Mouse (Mus musculus): Measurements from ENCODE around the gene Gstt1.

Gene Gstt1

DNA sequence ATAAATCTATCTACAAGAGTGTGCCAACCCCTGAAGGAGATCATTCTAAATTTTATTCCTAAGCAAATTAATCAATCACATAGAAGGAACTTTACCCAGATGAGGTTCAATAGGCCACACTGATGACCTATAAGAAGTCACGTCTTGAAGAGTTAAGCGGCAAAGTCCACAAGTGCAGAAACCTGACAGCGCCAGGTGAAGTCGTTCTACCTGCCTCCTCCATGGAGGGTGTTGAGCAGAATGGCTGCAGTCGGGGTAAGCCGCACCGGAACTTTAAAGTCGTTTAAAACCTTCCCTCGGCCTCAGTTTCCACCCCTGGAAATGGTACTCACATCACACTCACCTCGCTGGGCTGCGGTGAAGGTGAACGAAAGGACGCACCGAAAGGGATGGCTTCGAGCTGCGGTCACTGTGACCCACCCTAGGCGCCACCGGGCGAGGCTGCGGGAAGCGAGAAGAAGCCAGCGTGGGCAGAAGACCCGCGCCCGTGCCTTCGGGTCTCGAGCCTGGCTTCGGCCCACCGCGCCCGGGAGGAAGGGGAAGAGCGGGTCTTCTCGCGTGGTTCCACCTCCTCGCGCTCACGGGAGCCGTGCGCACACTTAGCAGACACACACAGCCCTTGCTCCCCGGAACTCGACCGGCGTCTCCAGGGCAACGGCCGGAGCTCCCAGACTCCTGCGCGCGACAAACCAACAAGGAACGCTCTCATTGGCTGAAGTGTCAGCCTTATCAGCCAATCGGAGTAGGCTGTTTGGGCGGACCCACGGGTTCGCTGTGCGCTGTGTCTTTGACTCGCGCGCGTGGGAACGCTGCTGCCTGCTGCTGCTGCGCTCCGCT, 34.5 kb downstream of the Gstt1 start, which contains the start of gene Cabin1:
Gene Cabin1, minus strand, starts transcription at position 660 of the 837 bp plus-strand sequence.
- peak; percentile 97 for DNase-seq

DNA sequence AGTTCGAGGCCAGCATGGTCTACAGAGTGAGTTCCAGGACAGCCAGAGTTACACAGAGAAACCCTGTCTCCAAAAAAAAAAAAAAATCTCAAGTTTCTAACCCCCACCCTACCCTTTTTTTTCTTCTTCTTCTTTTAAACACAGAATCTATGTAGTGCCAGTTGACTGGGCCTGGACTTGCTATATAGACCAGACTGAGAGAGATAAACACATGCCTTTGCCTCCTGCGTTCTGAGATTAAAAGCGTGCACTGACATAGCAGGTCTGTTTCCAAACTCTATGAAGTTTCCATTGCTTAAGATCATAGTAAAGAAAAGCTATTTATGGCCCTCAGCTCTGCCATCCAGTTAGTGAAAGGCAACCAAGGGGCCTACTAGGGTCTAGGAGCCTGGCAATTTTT, 36.0 kb downstream of the Gstt1 start:
- DNase-seq = no peak

DNA sequence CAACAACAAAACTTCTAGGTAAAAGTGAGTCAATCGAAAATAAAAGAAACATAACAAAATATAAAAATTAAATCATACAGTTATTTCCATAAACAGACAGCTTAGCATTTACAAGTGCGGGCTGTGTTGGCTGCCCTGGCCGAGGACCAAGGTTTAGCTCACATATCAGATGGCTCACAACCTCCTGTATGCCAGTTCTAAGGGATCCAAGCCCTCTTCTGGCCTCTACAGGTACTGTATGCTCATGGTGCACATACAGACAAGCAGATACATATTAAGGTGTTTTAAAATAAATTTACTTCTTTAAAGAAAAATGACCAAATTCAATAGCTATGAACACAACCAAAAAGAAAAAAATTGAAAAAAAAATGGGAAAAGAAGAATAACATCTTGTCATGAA, 38.1 kb downstream of the Gstt1 start:
- DNase-seq = no peak

DNA sequence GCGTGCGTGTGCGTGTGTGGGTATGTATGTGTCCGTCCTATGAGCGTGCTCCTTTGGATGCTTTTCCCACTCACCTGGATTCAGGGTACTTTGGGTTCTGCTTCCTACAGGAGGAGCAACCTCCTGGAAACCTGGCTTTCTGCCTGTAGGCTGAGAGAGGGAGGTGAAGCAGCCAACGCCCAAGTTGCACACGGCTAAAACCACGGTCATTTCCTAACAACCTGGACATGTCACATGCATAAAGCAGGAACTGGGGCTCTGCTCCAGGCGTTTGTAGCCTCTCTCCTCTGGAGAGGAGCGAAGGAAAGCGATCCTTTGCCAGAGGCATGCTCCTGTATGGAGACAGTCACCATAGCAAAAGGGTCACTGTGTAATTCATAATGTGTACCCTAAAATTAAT, 41.7 kb downstream of the Gstt1 start:
- no peak for DNase-seq

GRCm38 (mm10) chr10:75744017-75744416, 54.4 kb downstream of the Gstt1 start:
- DNase-seq = peak; percentile 52 to 85

GRCm38 (mm10) chr10:75743369-75743768, 55.0 kb downstream of the Gstt1 start:
- DNase-seq = no peak

- DNase-seq = peak in 1 of 2 experiments; percentile 14
Measured at GRCm38 (mm10) chr10:75740866-75741265, 57.5 kb downstream of the Gstt1 start.
